Comparison of ENCODE assay signal across 17 mouse cellular contexts in the genomic region with DNA sequence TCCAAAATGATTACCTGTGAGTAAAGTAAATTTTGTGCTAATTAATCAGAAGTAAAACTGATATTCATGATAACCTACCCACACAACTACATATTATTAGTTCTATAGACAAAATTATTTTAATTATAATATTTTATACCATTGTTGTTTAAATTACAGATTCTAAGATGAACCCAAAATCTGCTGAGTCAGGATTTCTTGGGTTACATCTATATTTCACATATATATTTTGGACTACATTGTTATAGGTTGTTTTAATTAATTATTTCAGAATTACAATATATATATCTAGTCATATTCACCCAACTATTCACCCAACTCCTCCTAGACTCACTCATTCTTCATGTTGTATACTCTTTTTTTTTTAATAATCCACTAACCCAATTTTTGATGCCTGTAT.
DNase-seq lines count a peak whose midpoint lies in the region; TF ChIP-seq lines count a peak whose summit lies in the region.
"Had no signal": no experiment of that assay in that cellular context is flagged by ENCODE, and none has a peak within 500 bp of the region (broad histone marks: within the 10 kb centered on the region; RNA-seq: fewer than 3 reads in every experiment).

No protein-coding gene starts in this region.

- no peak for TF ChIP-seq POLR2A in CH12.LX (IDR thresholded peaks at IDR 0.05; ENCODE audit: low read depth, low read length)

- TF ChIP-seq CTCF in CH12.LX (conservative IDR thresholded peaks at IDR 0.05 in 1 of 2, IDR thresholded peaks at IDR 0.05 in 1 of 2; ENCODE audit: low read depth in 2 of 2, low read length in 2 of 2): no peak

- H3K4me2 ChIP-seq in CH12.LX (ENCODE audit: insufficient read depth, low read depth, poor library complexity, severe bottlenecking): no peak overlapping the region

- dilution Hi-C loops in CH12.LX (cut with MboI; ENCODE audit: extremely low pct_ligation_motif_present, extremely low pct_unique_long_range_greater_than_20kb, low sequenced_read_pairs): no loop called here

- no peaks in the 10 kb centered on the region for H3K79me2 ChIP-seq in CH12.LX (replicated peaks; ENCODE audit: control insufficient read depth, extremely low read depth, insufficient read depth, poor library complexity, severe bottlenecking)

- H3K9me3 ChIP-seq in CH12.LX (replicated peaks; ENCODE audit: low read length) (no peaks in the 10 kb centered on the region), ES-E14 (ENCODE audit: control insufficient read depth, insufficient read depth, low read depth, low read length) (no peaks in the 10 kb centered on the region)
- H3K9me3 ChIP-seq: G1E had no signal

- TF ChIP-seq RAD21 in CH12.LX (IDR thresholded peaks at IDR 0.05; ENCODE audit: low read depth, low read length): no peak

- H3K9ac ChIP-seq in CH12.LX (ENCODE audit: insufficient read depth, low read depth) (no peak overlapping the region), ES-E14 (ENCODE audit: insufficient read depth, low read depth, low read length, poor library complexity, severe bottlenecking) (no peak overlapping the region)

- in situ Hi-C loops in CH12.LX (cut with MboI; ENCODE audit: low pct_ligation_motif_present, low pct_unique_long_range_greater_than_20kb, low sequenced_read_pairs): no loop called here
- in situ Hi-C loops in ES-E14 (cut with MboI; ENCODE audit: low sequenced_read_pairs in 2 of 2, unreplicated experiment in 2 of 2): no loop called here

- no peak overlapping the region for H3K4me3 ChIP-seq in CH12.LX (replicated peaks in 1 of 3; ENCODE audit: low read depth in 2 of 3, low read length in 2 of 3, poor library complexity in 1 of 3)
- no peak overlapping the region for H3K4me3 ChIP-seq in ES-E14 (ENCODE audit: insufficient read depth in 1 of 2, low read depth in 1 of 2, low read length in 2 of 2, poor library complexity in 1 of 2, severe bottlenecking in 1 of 2)

- H3K27me3 ChIP-seq in CH12.LX (replicated peaks): no peaks in the 10 kb centered on the region

- H3K36me3 ChIP-seq in CH12.LX (replicated peaks in 1 of 2; ENCODE audit: control insufficient read depth in 1 of 2, insufficient read depth in 1 of 2, low read length in 1 of 2): no peaks in the 10 kb centered on the region
- no peaks in the 10 kb centered on the region for H3K36me3 ChIP-seq in ES-E14 (ENCODE audit: control insufficient read depth, insufficient read depth, low read length, poor library complexity, severe bottlenecking)
- H3K36me3 ChIP-seq: G1E had no signal

- no peaks in the 10 kb centered on the region for H3K4me1 ChIP-seq in CH12.LX (ENCODE audit: control insufficient read depth in 1 of 2, insufficient read depth in 2 of 2)
- no peaks in the 10 kb centered on the region for H3K4me1 ChIP-seq in ES-E14 (ENCODE audit: control insufficient read depth in 2 of 2, insufficient read depth in 2 of 2, low read length in 2 of 2, poor library complexity in 1 of 2)

- TF ChIP-seq EP300 in CH12.LX (IDR thresholded peaks at IDR 0.05; ENCODE audit: low read length): no peak

- H3K27ac ChIP-seq in CH12.LX (ENCODE audit: insufficient read depth, low read depth) (no peak overlapping the region), ES-E14 (ENCODE audit: insufficient read depth, low read depth, low read length, poor library complexity, severe bottlenecking) (no peak overlapping the region)

- DNase-seq in CH12.LX (ENCODE audit: extremely low read depth) (no peak), ES-E14 (ENCODE audit: low read depth, low spot score) (no peak)
- DNase-seq in cerebellum, adult 9-11 months: no peak
- no peak for DNase-seq in right cerebral cortex, postnatal 10 days (ENCODE audit: low spot score in 2 of 2)
- DNase-seq: adrenal gland, adult 2 months; adrenal gland, adult 8-10 months; adrenal gland, postnatal 10 days; adrenal gland, postnatal 14 days; adrenal gland, postnatal 25 days; adrenal gland, postnatal 36 days; B cell, adult 2 months; cerebellum, adult 11 months; cerebellum, adult 11-12 months; cerebellum, adult 18-20 months; cerebellum, adult 2 months; cerebellum, adult 8-10 months had no signal

TF ChIP-seq in CH12.LX, 34 proteins besides CTCF, POLR2A, EP300 and RAD21:
- TF ChIP-seq NRF1 (IDR thresholded peaks at IDR 0.05; ENCODE audit: low read depth, low read length): no peak
- TF ChIP-seq MAFK (IDR thresholded peaks at IDR 0.05; ENCODE audit: insufficient replicate concordance, low read length): peak; percentile 67

TF ChIP-seq in ES-E14, 5 proteins besides CTCF, POLR2A, EP300 and RAD21:
- TF ChIP-seq MAFK (IDR thresholded peaks at IDR 0.05; ENCODE audit: insufficient read depth, low read depth, low read length): peak; percentile 58; the same call in 1 of the 2 replicates
- no peak for TF ChIP-seq CHD2 (IDR thresholded peaks at IDR 0.05; ENCODE audit: low read depth, low read length)
- no peak for TF ChIP-seq ZC3H11A (IDR thresholded peaks at IDR 0.05; ENCODE audit: borderline replicate concordance, low read depth, low read length)
- no peak for TF ChIP-seq ZNF384 (IDR thresholded peaks at IDR 0.05; ENCODE audit: low read depth, low read length)
- TF ChIP-seq HCFC1 (IDR thresholded peaks at IDR 0.05; ENCODE audit: borderline replicate concordance, insufficient read depth, low read length): no peak
